ENCODE assay signal across 14 mouse cellular contexts in the genomic region with DNA sequence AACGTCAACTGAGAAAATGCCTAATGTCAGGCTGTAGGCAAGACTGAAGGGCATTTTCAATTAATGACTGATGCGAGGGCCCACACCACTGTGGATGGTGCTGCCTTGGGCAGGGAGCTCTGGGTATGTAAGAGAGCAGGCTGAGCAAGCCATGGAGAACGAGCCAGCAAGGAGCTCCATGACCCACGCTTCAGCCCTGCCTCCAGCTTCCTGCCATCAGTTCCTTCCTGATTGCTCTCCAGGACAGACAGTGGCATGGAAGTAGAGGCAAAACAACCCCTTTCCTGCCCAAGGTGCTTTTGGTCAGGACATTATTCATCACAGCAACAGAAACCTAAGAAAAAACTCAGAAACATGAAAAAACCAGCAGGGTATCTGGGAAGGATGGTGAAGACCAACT. TPM values are rescaled to one million over a fixed set of nuclear protein-coding genes. Genes with fewer than 3 reads are reported as not detected.
A peak's percentile ranks its signal among the peaks of the same experiment; 100 is the strongest.
DNase-seq lines count a peak whose midpoint lies in the region; ATAC-seq and TF ChIP-seq lines count a peak whose summit lies in the region.
"Had no signal": no experiment of that assay in that cellular context is flagged by ENCODE, and none has a peak within 500 bp of the region (broad histone marks: within the 10 kb centered on the region; RNA-seq: fewer than 3 reads in every experiment).

No protein-coding gene starts in this region.

- no peak for TF ChIP-seq CTCF in intestine, postnatal 0 days (IDR thresholded peaks at IDR 0.05; ENCODE audit: low read depth)
- TF ChIP-seq CTCF in layer of hippocampus, adult 2 months (conservative IDR thresholded peaks at IDR 0.05): no peak

- 80% methylated on average over 4 of the region's 4 CpGs for WGBS in intestine, postnatal 0 days
- WGBS in intestine, embryonic 15.5 days: 80% methylated on average over 4 of the region's 4 CpGs

- ATAC-seq in intestine, postnatal 0 days: no peak
- ATAC-seq in intestine, embryonic 15.5 days: no peak
- peak; percentile 19 for ATAC-seq in CD4-positive, CD25-positive, alpha-beta regulatory T cell, adult 4 months
- peak; percentile 11; the same call in 1 of the 2 replicates for ATAC-seq in common myeloid progenitor, adult 5-6 weeks (replicated peaks; ENCODE audit: low read depth, poor library complexity, severe bottlenecking)
- ATAC-seq: forebrain, embryonic 15.5 days; hindbrain, embryonic 16.5 days; midbrain, embryonic 16.5 days had no signal

- no peaks in the 10 kb centered on the region for H3K27me3 ChIP-seq in intestine, postnatal 0 days (replicated peaks; ENCODE audit: control insufficient read depth, insufficient read depth, low read length)
- H3K27me3 ChIP-seq in intestine, embryonic 15.5 days (replicated peaks): no peaks in the 10 kb centered on the region
- H3K27me3 ChIP-seq: embryonic facial prominence, embryonic 13.5 days; forebrain, embryonic 15.5 days; liver, embryonic 15.5 days had no signal

- peak overlapping the region; percentile 42; the same call in 1 of the 2 replicates for H3K27ac ChIP-seq in intestine, postnatal 0 days (ENCODE audit: low read depth, low read length)
- no peak overlapping the region for H3K27ac ChIP-seq in intestine, embryonic 15.5 days
- H3K27ac ChIP-seq in layer of hippocampus, adult 2 months: no peak overlapping the region
- H3K27ac ChIP-seq: forebrain, embryonic 15.5 days; liver, embryonic 15.5 days had no signal

- no peak overlapping the region for H3K9ac ChIP-seq in intestine, postnatal 0 days (ENCODE audit: low read depth, low read length)
- H3K9ac ChIP-seq in intestine, embryonic 15.5 days: no peak overlapping the region
- H3K9ac ChIP-seq: embryonic facial prominence, embryonic 13.5 days; forebrain, embryonic 15.5 days; liver, embryonic 15.5 days had no signal

- peak; percentile 54 for DNase-seq in kidney, postnatal 14 days
- DNase-seq in B cell, adult 2 months: no peak
- no peak for DNase-seq in T-cell, adult 2 months (ENCODE audit: low spot score)
- DNase-seq in layer of hippocampus, adult 2 months (ENCODE audit: low spot score in 2 of 2): no peak
- DNase-seq: cerebellum, adult 18-20 months had no signal

- no peak overlapping the region for H3K4me2 ChIP-seq in intestine, postnatal 0 days (replicated peaks; ENCODE audit: low read depth)
- H3K4me2 ChIP-seq in intestine, embryonic 15.5 days (replicated peaks): no peak overlapping the region
- H3K4me2 ChIP-seq: embryonic facial prominence, embryonic 13.5 days; forebrain, embryonic 15.5 days; liver, embryonic 15.5 days had no signal

- H3K36me3 ChIP-seq in intestine, postnatal 0 days (ENCODE audit: control insufficient read depth, insufficient read depth): 0 out of 2 replicates have a peak, but pooled peaks cover 4% of the 10 kb centered on the region
- H3K36me3 ChIP-seq in intestine, embryonic 15.5 days: no peaks in the 10 kb centered on the region; the same call in 1 of the 2 replicates

- no peak overlapping the region for H3K4me3 ChIP-seq in intestine, postnatal 0 days (ENCODE audit: low read depth, low read length)
- H3K4me3 ChIP-seq in intestine, embryonic 15.5 days (replicated peaks): no peak overlapping the region
- no peak overlapping the region for H3K4me3 ChIP-seq in layer of hippocampus, adult 2 months
- H3K4me3 ChIP-seq: embryonic facial prominence, embryonic 13.5 days; forebrain, embryonic 15.5 days; liver, embryonic 15.5 days had no signal

- no peaks in the 10 kb centered on the region for H3K9me3 ChIP-seq in intestine, postnatal 0 days (ENCODE audit: control insufficient read depth)
- no peaks in the 10 kb centered on the region for H3K9me3 ChIP-seq in intestine, embryonic 15.5 days
- H3K9me3 ChIP-seq: embryonic facial prominence, embryonic 13.5 days; forebrain, embryonic 15.5 days; liver, embryonic 15.5 days had no signal

- no peaks in the 10 kb centered on the region for H3K4me1 ChIP-seq in intestine, postnatal 0 days (replicated peaks; ENCODE audit: control insufficient read depth, insufficient read depth, low read length)
- H3K4me1 ChIP-seq in intestine, embryonic 15.5 days (replicated peaks): no peaks in the 10 kb centered on the region
- H3K4me1 ChIP-seq: embryonic facial prominence, embryonic 13.5 days; forebrain, embryonic 15.5 days; liver, embryonic 15.5 days had no signal

RNA-seq across cellular contexts. Expression of gene Cfdp1, which starts 33.4 kb away (rescaled TPM):
- polyA plus RNA-seq in intestine, postnatal 0 days (2015; fragmentation: Nextera tagmentation; extraction: Ambion mirVana): 87.2 and 89.5 TPM in 2 replicates
- polyA plus RNA-seq in intestine, embryonic 15.5 days (2015; fragmentation: Nextera tagmentation; extraction: Ambion mirVana): 182 and 187 TPM in 2 replicates
- polyA plus RNA-seq in CD4-positive, CD25-positive, alpha-beta regulatory T cell, adult 4 months (2017; shearing (Covaris generic)): 100 to 1,000 TPM; 120 to 140 TPM
- 202 and 252 TPM in 2 replicates for total RNA-seq in common myeloid progenitor, adult 5-6 weeks (2017)
- 10 to 100 TPM; 76.3 to 81.2 TPM for total RNA-seq in layer of hippocampus, adult 2 months (2021)

RNA-seq across cellular contexts. Expression of gene Tmem170, which starts 55.9 kb away (rescaled TPM):
- 24.1 and 25.4 TPM in 2 replicates for polyA plus RNA-seq in intestine, postnatal 0 days (2015; fragmentation: Nextera tagmentation; extraction: Ambion mirVana)
- 15.9 and 16.0 TPM in 2 replicates for polyA plus RNA-seq in intestine, embryonic 15.5 days (2015; fragmentation: Nextera tagmentation; extraction: Ambion mirVana)
- 1 to 10 TPM; 7.5 to 9.2 TPM for polyA plus RNA-seq in CD4-positive, CD25-positive, alpha-beta regulatory T cell, adult 4 months (2017; shearing (Covaris generic))
- total RNA-seq in common myeloid progenitor, adult 5-6 weeks (2017): 2.3 and 2.5 TPM in 2 replicates
- total RNA-seq in layer of hippocampus, adult 2 months (2021): 1 to 10 TPM; 3.9 to 4.5 TPM

Comparison
In these comparisons a context has a peak if more than half of its experiments do, and no peak if none do; other contexts are left out.
1. ATAC-seq: peak in CD4-positive, CD25-positive, alpha-beta regulatory T cell, adult 4 months (single experiment) and common myeloid progenitor, adult 5-6 weeks (single experiment); none in intestine, postnatal 0 days (single experiment) and intestine, embryonic 15.5 days (single experiment).